Mouse (Mus musculus): Measurements from ENCODE around the gene Mpp3. TPM values are rescaled to one million over a fixed set of nuclear protein-coding genes. Genes with fewer than 3 reads are reported as not detected.

Gene Mpp3
- total RNA-seq (2015) (not detected in 2 replicates), total RNA-seq (2017) (not detected in 2 replicates)

- no peak for ATAC-seq (replicated peaks; ENCODE audit: poor library complexity)
These were observed at the start of gene Mpp3 for GRCm38 (mm10) chr11:102028087-102028816. Gene Mpp3 (minus strand): TSS chr11:102028461.

GRCm38 (mm10) chr11:102073722-102074121 lies 45.5 kb upstream of the Mpp3 start:
- no peak for ATAC-seq (replicated peaks; ENCODE audit: poor library complexity)

- no peak for ATAC-seq (replicated peaks; ENCODE audit: poor library complexity)
These were observed 44.5 kb upstream of the Mpp3 start for GRCm38 (mm10) chr11:102072729-102073128.

- no peak for ATAC-seq (replicated peaks; ENCODE audit: poor library complexity)
These were observed 42.2 kb upstream of the Mpp3 start for GRCm38 (mm10) chr11:102070426-102070825.

- no peak for ATAC-seq (replicated peaks; ENCODE audit: poor library complexity)
These were observed 41.4 kb upstream of the Mpp3 start for GRCm38 (mm10) chr11:102069633-102070032.

GRCm38 (mm10) chr11:102068969-102069368 lies 40.7 kb upstream of the Mpp3 start:
- peak; percentile 66 for ATAC-seq (replicated peaks; ENCODE audit: poor library complexity)

GRCm38 (mm10) chr11:102063076-102063475 lies 34.8 kb upstream of the Mpp3 start:
- no peak for ATAC-seq (replicated peaks; ENCODE audit: poor library complexity)

GRCm38 (mm10) chr11:102061941-102062473 lies 33.7 kb upstream of the Mpp3 start:
- ATAC-seq (replicated peaks; ENCODE audit: poor library complexity) = no peak

- ATAC-seq (replicated peaks; ENCODE audit: poor library complexity) = peak; percentile 97
These were observed 33.1 kb upstream of the Mpp3 start for GRCm38 (mm10) chr11:102061236-102061940.

GRCm38 (mm10) chr11:102053847-102054246 lies 25.6 kb upstream of the Mpp3 start:
- peak; percentile 57 for ATAC-seq (replicated peaks; ENCODE audit: poor library complexity)

- no peak for ATAC-seq (replicated peaks; ENCODE audit: poor library complexity)
These were observed 24.9 kb upstream of the Mpp3 start for GRCm38 (mm10) chr11:102053183-102053582.

- ATAC-seq (replicated peaks; ENCODE audit: poor library complexity) = no peak
These were observed 24.4 kb upstream of the Mpp3 start for GRCm38 (mm10) chr11:102052697-102053096.

- ATAC-seq (replicated peaks; ENCODE audit: poor library complexity) = no peak
These were observed 23.7 kb upstream of the Mpp3 start for GRCm38 (mm10) chr11:102051954-102052353.

GRCm38 (mm10) chr11:102051541-102051940 lies 23.3 kb upstream of the Mpp3 start:
- ATAC-seq (replicated peaks; ENCODE audit: poor library complexity) = no peak

- ATAC-seq (replicated peaks; ENCODE audit: poor library complexity) = no peak
These were observed 21.7 kb upstream of the Mpp3 start for GRCm38 (mm10) chr11:102049875-102050482.

GRCm38 (mm10) chr11:102046607-102047006 lies 18.3 kb upstream of the Mpp3 start:
- no peak for ATAC-seq (replicated peaks; ENCODE audit: poor library complexity)

- ATAC-seq (replicated peaks; ENCODE audit: poor library complexity) = no peak
These were observed 16.5 kb upstream of the Mpp3 start for GRCm38 (mm10) chr11:102044691-102045212.

- ATAC-seq (replicated peaks; ENCODE audit: poor library complexity) = no peak
These were observed 15.1 kb upstream of the Mpp3 start for GRCm38 (mm10) chr11:102043381-102043780.

GRCm38 (mm10) chr11:102042971-102043370 lies 14.7 kb upstream of the Mpp3 start:
- ATAC-seq (replicated peaks; ENCODE audit: poor library complexity) = no peak

- peak; percentile 80 for ATAC-seq (replicated peaks; ENCODE audit: poor library complexity)
These were observed 13.2 kb upstream of the Mpp3 start, which contains the start of gene Cd300lg for GRCm38 (mm10) chr11:102041350-102041949. Gene Cd300lg (plus strand): TSS chr11:102041509.

- no peak for ATAC-seq (replicated peaks; ENCODE audit: poor library complexity)
These were observed 12.4 kb upstream of the Mpp3 start for GRCm38 (mm10) chr11:102040646-102041045.

Measured in megakaryocyte progenitor cell, adult 5-6 weeks (primary cell).